Mouse (Mus musculus) cerebral cortex, adult 2 months (tissue): ENCODE results near the gene Neurl3.

ENCODE experiments used
- WGBS: fragments of 180-500 bp; shearing (Covaris S2); methylation state at CpG from one replicate; pipeline ENCODE4 v1.1.7; 2018; 5-methylcytosine and 5-hydroxymethylcytosine counted together

Neurl3 gene

GRCm38 (mm10) chr1:36298107-36298506 lies 23.6 kb upstream of the Neurl3 start:
- WGBS, result 75% methylated on average over 4 of the region's 4 CpGs

GRCm38 (mm10) chr1:36296466-36297149 lies 22.1 kb upstream of the Neurl3 start:
- 66% methylated on average over 9 of the region's 9 CpGs for WGBS

- WGBS, result 92% methylated on average over 3 of the region's 3 CpGs
Observed at GRCm38 (mm10) chr1:36294402-36294801, 19.9 kb upstream of the Neurl3 start.

GRCm38 (mm10) chr1:36293470-36293869 lies 19.0 kb upstream of the Neurl3 start:
- WGBS, result 89% methylated on average over 8 of the region's 8 CpGs

- WGBS, result 88% methylated on average over 6 of the region's 6 CpGs
Observed at GRCm38 (mm10) chr1:36281849-36282248, 7.4 kb upstream of the Neurl3 start.

GRCm38 (mm10) chr1:36280938-36281337 lies 6.5 kb upstream of the Neurl3 start:
- 92% methylated on average over 3 of the region's 3 CpGs for WGBS

- 22% methylated on average over 3 of the region's 3 CpGs for WGBS
Observed at GRCm38 (mm10) chr1:36279202-36279601, 4.7 kb upstream of the Neurl3 start.

- 30% methylated on average over 7 of the region's 7 CpGs for WGBS
Observed at GRCm38 (mm10) chr1:36277267-36278060, 3.0 kb upstream of the Neurl3 start.

- WGBS, result 78% methylated on average over 13 of the region's 13 CpGs
Observed at GRCm38 (mm10) chr1:36275635-36276389, 1.3 kb upstream of the Neurl3 start.

GRCm38 (mm10) chr1:36273288-36273687 lies 1.2 kb downstream of the Neurl3 start:
- 63% methylated on average over 9 of the region's 9 CpGs for WGBS

- WGBS, result 66% methylated on average over 5 of the region's 5 CpGs
Observed at GRCm38 (mm10) chr1:36272546-36272945, 1.9 kb downstream of the Neurl3 start.

- 81% methylated on average over 8 of the region's 8 CpGs for WGBS
Observed at GRCm38 (mm10) chr1:36271516-36272230, 2.8 kb downstream of the Neurl3 start.

- 64% methylated on average over 3 of the region's 3 CpGs for WGBS
Observed at GRCm38 (mm10) chr1:36270666-36271065, 3.8 kb downstream of the Neurl3 start.

- WGBS, result 57% methylated on average over 54 of the region's 54 CpGs
Observed at GRCm38 (mm10) chr1:36269121-36269795, 5.2 kb downstream of the Neurl3 start.

GRCm38 (mm10) chr1:36267595-36267994 lies 6.9 kb downstream of the Neurl3 start:
- over 99% methylated on average over 3 of the region's 3 CpGs for WGBS

GRCm38 (mm10) chr1:36266293-36266692 lies 8.2 kb downstream of the Neurl3 start:
- 82% methylated on average over 6 of the region's 6 CpGs for WGBS

- 49% methylated on average over 13 of the region's 13 CpGs for WGBS
Observed at GRCm38 (mm10) chr1:36263833-36264488, 10.5 kb downstream of the Neurl3 start.

GRCm38 (mm10) chr1:36261708-36262504 lies 12.6 kb downstream of the Neurl3 start:
- WGBS, result 81% methylated on average over 19 of the region's 19 CpGs

GRCm38 (mm10) chr1:36260418-36260817 lies 14.1 kb downstream of the Neurl3 start:
- 92% methylated on average over 1 of the region's 1 CpGs for WGBS

GRCm38 (mm10) chr1:36259281-36259680 lies 15.2 kb downstream of the Neurl3 start:
- 89% methylated on average over 2 of the region's 2 CpGs for WGBS
